Mouse (Mus musculus) lung, postnatal 10 days (tissue): ENCODE measurements around the gene Dact1.
A peak's percentile ranks its signal among the peaks of the same experiment; 100 is the strongest.

Source experiments
- DNase-seq: peaks from one replicate; pipeline ENCODE4 v3.0.0; 2021

Gene Dact1

GRCm38 (mm10) chr12:71309581-71310067 is at the start of gene Dact1:
Gene Dact1, plus strand, starts transcription at chr12:71309884.
- peak; percentile 70 for DNase-seq

GRCm38 (mm10) chr12:71264211-71264610 is 45.5 kb upstream of the Dact1 start:
- DNase-seq: no peak

GRCm38 (mm10) chr12:71269367-71269766 is 40.3 kb upstream of the Dact1 start:
- no peak for DNase-seq

- no peak for DNase-seq
These were observed 38.6 kb upstream of the Dact1 start for GRCm38 (mm10) chr12:71271131-71271530.

- no peak for DNase-seq
These were observed 35.0 kb upstream of the Dact1 start for GRCm38 (mm10) chr12:71274519-71275237.

- DNase-seq: no peak
These were observed 33.6 kb upstream of the Dact1 start for GRCm38 (mm10) chr12:71275906-71276595.

GRCm38 (mm10) chr12:71279521-71280262 is 30.0 kb upstream of the Dact1 start:
- no peak for DNase-seq

GRCm38 (mm10) chr12:71281201-71281768 is 28.4 kb upstream of the Dact1 start:
- DNase-seq: no peak

- no peak for DNase-seq
These were observed 24.3 kb upstream of the Dact1 start for GRCm38 (mm10) chr12:71285399-71285798.

- no peak for DNase-seq
These were observed 19.2 kb upstream of the Dact1 start for GRCm38 (mm10) chr12:71290460-71290859.

GRCm38 (mm10) chr12:71293960-71294942 is 15.4 kb upstream of the Dact1 start:
- peak; percentile 12 for DNase-seq

GRCm38 (mm10) chr12:71296849-71297535 is 12.7 kb upstream of the Dact1 start:
- DNase-seq: no peak

- peak; percentile 20 for DNase-seq
These were observed 616 bp downstream of the Dact1 start for GRCm38 (mm10) chr12:71310068-71310931.

- DNase-seq: peak; percentile 70
These were observed 1.7 kb downstream of the Dact1 start for GRCm38 (mm10) chr12:71311237-71311887.

- DNase-seq: no peak
These were observed 8.6 kb downstream of the Dact1 start for GRCm38 (mm10) chr12:71318239-71318638.

GRCm38 (mm10) chr12:71319536-71319935 is 9.9 kb downstream of the Dact1 start:
- DNase-seq: no peak

- no peak for DNase-seq
These were observed 23.0 kb downstream of the Dact1 start for GRCm38 (mm10) chr12:71332646-71333045.

- no peak for DNase-seq
These were observed 23.9 kb downstream of the Dact1 start for GRCm38 (mm10) chr12:71333561-71333960.

- no peak for DNase-seq
These were observed 27.4 kb downstream of the Dact1 start for GRCm38 (mm10) chr12:71337025-71337582.
